Mouse (Mus musculus): ENCODE data around the gene Cd300lf.
A peak's percentile ranks its signal among the peaks of the same experiment; 100 is the strongest.

Cd300lf gene

DNA sequence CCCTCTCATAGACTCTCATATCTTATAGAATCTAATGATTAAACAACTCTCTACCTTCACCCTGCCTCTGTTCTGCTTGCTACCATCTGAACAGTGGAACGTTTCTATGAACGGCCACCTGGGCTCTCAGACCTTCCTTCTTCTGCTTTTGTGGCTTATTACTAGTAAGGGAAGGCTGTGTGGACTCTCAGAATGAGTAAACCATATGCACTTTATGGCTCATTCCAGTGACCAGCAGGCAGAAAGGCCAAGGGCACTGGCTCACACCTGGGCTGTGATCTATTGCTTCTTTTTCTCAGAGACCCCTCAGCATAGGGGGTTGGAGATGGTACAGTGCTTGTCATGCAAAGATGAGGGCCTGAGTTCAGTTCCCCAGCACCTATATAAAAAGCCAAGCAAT is 27.2 kb downstream of the Cd300lf start:
- DNase-seq (ENCODE audit: low spot score in 2 of 2): no peak

GRCm38 (mm10) chr11:115104769-115105563 is 28.8 kb downstream of the Cd300lf start:
- no peak for DNase-seq (ENCODE audit: low spot score in 2 of 2)

DNA sequence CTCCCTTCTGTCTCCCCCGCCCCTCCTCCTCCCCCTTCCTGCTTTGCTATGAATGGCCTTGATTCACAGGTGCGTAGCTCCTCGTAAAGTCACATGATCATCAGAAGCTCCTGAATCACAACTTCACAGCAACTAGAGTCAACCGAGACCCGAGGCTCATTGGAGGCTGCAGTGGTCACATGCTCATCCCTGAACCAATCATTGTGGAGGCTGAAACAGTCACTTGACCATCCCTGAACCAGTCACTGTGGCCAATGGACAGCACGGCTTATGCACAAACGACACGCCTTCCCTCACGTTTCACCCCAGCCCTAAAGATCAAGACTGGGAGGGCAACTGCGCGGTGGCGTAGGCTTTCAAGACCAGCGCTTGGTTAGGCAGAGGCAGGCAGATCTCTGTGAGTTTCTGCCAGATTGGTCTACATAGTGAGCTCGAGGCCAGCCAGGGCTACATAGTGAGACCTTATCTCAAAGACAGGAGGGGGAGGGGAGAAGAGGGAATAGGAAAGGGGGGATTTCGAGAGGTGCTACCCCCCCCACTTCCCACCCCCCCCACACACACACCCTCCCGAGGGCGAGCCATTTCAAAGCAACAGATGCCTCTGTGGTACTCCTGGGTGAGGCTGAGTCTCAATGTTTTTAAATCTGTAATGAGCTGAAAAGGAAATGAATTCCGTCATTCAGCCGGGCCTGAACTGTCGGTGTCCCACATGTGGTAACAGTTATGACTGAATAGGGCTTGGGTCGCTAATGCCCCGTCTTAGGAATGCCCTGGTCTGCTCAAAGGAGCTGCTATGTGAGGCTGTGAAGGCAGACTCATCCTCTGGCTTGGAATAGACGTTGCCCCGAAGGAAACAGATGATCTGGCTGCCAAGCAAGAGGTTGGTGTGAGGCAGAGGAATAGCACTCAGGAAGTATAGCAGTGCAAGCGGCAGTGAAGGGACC is 30.1 kb downstream of the Cd300lf start:
- no peak for DNase-seq (ENCODE audit: low spot score in 2 of 2)

DNA sequence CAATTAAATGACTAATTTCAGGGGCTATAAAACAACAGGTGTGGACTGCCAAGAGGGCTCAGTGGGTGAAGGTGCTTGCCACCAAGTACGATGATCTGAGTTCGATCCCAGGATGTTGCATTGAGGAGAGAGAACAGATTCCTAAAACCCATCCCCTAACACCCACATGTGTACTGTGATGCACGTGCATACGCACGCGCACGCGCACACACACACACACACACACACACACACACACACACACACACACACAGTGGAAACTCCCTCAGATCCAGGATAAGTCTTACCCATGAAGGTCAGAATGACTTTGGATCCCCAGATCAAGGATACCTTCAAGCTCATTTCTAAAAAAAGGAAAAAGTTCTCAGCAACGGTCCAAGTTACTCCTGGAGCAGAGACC is 31.7 kb downstream of the Cd300lf start:
- DNase-seq (ENCODE audit: low spot score in 2 of 2): no peak

GRCm38 (mm10) chr11:115101615-115102051 is 32.2 kb downstream of the Cd300lf start:
- DNase-seq (ENCODE audit: low spot score in 2 of 2): no peak

GRCm38 (mm10) chr11:115100741-115101140 is 33.1 kb downstream of the Cd300lf start:
- DNase-seq (ENCODE audit: low spot score in 2 of 2): no peak

DNA sequence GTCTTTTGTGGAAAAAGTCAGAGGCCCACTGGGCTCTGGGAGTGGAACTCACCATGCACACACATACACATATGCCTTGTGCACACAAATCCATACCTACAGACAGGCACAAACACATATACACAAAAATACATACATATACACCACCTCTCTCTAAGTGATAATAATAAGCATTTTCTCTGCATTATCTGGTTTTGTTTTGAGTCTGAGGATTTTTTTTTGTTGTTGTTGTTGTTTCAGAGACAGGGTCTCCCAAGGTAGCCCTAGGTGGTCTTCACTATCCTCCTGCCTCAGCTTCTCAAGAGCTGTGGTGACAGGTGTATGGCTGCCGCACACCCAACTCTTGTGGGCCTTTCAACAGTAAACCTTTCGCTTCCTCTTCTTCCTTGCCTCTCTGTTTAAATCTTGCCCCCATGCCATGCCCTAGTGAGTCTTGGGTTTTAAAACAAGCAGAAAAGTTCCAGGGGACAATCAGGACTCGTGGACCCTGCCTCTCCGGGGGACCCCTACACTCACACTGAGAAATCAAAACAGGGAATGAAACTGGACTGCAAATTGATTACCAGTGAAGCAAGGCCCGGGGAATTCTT is 33.7 kb downstream of the Cd300lf start:
- DNase-seq (ENCODE audit: low spot score in 2 of 2): no peak

DNA sequence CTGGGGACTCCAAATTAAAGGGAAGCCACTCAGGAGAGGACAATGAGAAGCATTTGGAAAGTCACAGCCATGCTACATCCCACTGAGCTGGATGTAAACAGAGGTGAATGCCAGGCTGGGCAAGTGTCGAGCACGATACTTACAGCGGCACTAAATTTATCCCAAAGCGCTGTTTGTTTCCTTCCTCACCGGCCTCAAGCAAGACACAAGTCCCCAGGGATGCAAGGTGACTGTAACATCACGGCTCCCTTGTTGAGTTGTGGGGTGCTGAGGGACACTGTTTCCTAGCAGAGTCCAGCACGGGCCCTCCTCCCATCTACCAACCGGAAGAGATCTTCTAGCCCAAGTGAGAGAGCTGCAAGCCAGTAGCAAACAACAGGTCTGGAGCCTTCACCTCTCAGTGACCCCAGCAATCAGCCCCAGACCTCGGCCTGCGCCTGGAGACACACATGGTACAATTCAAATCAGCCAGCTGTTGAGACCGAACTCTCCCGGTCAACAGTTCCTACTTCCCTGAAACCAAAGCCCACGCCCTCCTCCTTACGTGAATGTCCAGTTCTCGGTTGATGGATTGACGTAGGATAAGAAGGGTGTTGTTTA is 34.5 kb downstream of the Cd300lf start:
- DNase-seq (ENCODE audit: low spot score in 2 of 2): no peak

GRCm38 (mm10) chr11:115098203-115098932 is 35.4 kb downstream of the Cd300lf start:
- no peak for DNase-seq (ENCODE audit: low spot score in 2 of 2)

GRCm38 (mm10) chr11:115092140-115092539 is 41.7 kb downstream of the Cd300lf start:
- DNase-seq (ENCODE audit: low spot score in 2 of 2): no peak

GRCm38 (mm10) chr11:115091362-115091901 is 42.4 kb downstream of the Cd300lf start, which contains the start of gene Rab37:
TSS of gene Rab37 (plus strand) at chr11:115091431.
- DNase-seq (ENCODE audit: low spot score in 2 of 2): no peak

DNA sequence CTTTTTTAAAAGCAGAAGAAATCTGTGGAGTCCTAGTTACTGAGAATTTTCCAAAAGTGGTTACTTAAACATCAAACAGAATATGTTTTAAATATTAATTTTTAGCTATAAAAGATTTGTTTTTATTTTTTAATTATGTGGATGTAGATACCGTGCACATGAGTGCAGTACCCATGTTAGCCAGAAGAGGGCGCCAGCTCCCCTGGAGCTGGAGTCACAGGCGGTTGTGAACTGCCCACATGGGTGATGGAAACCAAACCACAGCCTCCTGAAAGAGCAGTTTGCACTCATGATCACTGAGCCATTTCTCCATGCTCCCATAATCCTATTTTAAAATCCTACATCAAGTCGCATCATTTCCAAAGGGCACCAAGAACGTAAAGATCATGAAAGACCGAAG is 43.9 kb downstream of the Cd300lf start:
- no peak for DNase-seq (ENCODE audit: low spot score in 2 of 2)

DNA sequence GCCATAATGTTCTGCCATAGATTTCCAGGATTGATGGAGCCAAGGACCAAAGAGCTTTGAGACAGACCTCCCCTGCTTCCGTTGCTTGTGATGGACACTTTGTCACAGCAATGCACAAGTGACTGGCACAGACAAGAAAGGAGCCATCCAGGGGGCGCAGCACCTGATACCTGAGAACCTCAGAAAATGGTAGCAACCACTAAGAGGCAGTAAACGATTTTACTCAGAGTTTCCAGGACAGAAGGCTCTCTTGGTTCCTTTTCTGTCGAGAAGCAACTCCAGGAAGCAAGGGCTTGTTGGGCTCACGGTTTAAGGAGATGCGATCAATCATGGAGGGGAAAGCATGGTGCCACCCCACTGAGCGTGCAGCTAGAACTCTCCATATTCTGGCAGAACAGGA is 47.6 kb downstream of the Cd300lf start:
- no peak for DNase-seq (ENCODE audit: low spot score in 2 of 2)

GRCm38 (mm10) chr11:115085064-115085463 is 48.7 kb downstream of the Cd300lf start:
- DNase-seq (ENCODE audit: low spot score in 2 of 2): no peak

DNA sequence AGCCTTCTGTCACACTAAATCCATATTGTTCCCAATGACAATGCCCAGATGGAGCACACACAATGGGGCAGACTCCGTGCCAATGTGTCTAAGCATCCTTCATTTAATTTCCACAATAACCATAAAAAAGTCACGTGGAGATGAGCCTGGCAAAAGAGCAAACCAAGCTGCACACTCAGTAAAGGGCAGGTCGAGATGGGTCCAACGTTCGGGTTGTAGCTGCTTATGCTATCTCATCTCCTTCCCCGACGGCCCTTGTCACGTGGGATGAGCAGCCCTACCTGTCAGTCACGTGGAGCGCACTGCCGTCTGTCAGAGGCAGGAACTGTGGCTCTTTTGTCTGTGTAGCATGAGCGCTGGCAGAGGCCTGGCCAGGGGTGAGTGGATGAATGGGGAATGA is 49.2 kb downstream of the Cd300lf start:
- no peak for DNase-seq (ENCODE audit: low spot score in 2 of 2)

DNA sequence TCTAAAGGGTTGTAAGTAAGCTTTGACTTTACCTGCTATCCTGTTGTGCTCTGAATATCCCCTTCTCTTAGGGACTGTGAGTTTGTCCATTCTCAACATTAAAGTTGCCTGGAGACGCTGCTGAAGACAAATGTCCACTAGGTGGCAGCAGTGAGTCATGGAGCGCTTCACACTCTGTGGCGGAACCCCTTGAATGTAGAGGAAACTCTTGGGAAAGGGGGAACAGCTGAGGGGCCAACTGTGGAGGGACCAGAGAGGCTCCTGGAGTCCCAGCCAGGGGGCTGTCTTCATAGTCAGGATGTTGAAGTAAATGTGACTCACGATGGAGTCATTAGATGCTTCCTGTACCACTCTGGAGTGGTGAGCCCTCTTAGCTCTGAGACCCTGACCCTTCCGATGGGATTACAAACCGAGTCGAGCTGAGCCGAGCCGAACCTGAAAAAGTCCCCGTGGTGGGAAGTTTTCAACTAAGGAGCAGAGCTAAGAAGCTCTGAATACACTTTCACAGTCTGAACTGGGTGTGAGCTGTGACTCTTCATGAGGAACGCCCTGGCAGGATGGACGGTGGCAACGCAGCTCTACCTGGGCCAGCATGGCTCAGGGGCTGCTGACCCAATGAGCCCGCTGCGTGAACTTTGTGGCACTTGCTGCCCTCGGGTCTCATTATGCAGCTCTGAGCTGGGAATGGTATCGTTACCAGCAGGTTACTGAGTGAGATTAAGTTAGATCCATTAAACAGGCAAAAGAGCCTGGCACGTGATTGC is 50.2 kb downstream of the Cd300lf start:
- peak; percentile 77 to 82 for DNase-seq (ENCODE audit: low spot score in 2 of 2)

GRCm38 (mm10) chr11:115082196-115082595 is 51.6 kb downstream of the Cd300lf start:
- no peak for DNase-seq (ENCODE audit: low spot score in 2 of 2)

- no peak for DNase-seq (ENCODE audit: low spot score in 2 of 2)
These were observed 52.4 kb downstream of the Cd300lf start for GRCm38 (mm10) chr11:115081373-115081772.

GRCm38 (mm10) chr11:115080886-115081285 is 52.9 kb downstream of the Cd300lf start:
- DNase-seq (ENCODE audit: low spot score in 2 of 2): peak; percentile 56 to 57

DNA sequence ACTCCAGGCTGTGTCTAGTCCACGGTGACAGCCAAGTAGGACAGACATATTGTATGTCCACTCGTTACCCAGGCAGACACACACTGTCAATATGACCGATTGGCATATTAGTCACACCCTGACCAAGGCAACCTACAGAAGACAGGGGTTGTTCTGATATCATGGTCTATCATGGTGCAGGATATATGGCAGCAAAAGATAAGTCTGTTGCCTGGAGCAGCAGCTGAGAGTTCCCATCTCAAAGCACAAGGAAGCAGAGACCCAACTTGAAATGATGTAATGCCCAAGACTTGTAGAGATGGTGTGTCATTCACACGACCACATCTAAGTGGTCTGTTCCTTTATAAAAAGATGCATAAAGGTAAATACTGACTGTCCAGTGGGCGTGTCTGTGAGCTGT is 55.1 kb downstream of the Cd300lf start:
- DNase-seq (ENCODE audit: low spot score in 2 of 2): no peak
